Mouse (Mus musculus): ENCODE data around the gene Lhx5.
A peak's percentile ranks its signal among the peaks of the same experiment; 100 is the strongest.

Gene Lhx5

DNA sequence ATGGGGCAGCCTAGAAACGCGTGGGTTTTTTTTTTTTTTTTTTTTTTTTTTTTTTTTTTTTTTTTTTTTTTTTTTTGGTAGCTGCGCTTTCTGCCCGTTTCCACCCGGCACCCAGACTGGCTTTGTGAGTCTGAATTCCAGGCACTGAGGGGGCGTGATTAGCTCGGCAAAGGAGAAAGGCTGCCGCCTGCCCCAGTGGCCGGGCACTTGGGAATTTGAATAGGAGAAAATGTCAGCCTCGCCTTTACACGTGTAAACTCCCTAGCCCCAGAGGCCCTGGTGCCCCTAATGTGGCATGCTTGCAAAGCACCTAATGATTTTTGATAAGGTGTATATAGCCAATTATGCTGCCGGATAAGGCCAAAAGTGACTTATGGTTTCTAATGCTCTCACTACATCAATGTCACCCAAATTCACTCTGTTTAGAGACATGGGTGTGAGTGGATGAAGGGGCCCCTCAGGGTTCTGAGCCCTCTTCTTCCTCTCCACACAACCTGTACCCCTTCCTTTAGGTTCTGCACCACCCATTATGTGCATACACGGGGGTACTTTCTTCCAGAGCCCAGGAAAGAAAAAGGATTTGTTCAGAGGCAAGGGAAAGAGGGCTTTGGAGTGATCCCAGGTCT is 1.7 kb downstream of the Lhx5 start:
- DNase-seq: no peak

- DNase-seq: no peak
These were observed 2.8 kb downstream of the Lhx5 start for GRCm38 (mm10) chr5:120434231-120434735.

DNA sequence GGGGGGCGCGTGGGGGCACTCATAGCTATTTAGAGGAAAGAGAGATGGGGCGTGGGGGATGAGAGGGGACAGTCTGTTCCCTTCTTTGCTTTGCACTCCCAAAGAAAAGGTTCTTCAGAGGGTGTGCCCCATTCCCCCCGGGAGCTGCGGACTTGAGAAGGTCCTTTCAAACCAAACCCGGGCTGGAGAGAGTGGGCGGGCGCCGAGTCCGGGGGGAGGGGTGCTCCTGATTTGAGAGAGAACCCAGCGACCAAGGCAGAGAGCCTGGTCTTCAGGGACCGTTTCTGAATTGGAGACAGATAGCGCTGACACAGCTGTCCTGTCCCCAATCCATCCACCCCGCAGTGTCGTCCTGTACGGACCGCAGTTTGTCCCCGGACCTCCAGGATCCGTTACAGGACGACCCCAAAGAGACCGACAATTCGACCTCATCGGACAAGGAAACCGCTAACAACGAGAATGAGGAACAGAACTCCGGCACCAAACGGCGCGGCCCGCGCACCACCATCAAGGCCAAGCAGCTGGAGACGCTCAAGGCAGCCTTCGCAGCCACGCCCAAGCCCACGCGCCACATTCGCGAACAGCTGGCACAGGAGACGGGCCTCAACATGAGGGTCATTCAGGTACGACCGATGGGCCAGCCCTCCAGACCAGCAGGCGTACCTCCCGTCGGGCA is 3.6 kb downstream of the Lhx5 start:
- no peak for DNase-seq

GRCm38 (mm10) chr5:120435731-120436501 is 4.4 kb downstream of the Lhx5 start:
- peak; percentile 25 for DNase-seq

- DNase-seq: no peak
These were observed 5.5 kb downstream of the Lhx5 start for GRCm38 (mm10) chr5:120436885-120437495.

GRCm38 (mm10) chr5:120437539-120437938 is 6.0 kb downstream of the Lhx5 start:
- DNase-seq: no peak

GRCm38 (mm10) chr5:120437986-120438385 is 6.5 kb downstream of the Lhx5 start:
- DNase-seq: no peak

DNA sequence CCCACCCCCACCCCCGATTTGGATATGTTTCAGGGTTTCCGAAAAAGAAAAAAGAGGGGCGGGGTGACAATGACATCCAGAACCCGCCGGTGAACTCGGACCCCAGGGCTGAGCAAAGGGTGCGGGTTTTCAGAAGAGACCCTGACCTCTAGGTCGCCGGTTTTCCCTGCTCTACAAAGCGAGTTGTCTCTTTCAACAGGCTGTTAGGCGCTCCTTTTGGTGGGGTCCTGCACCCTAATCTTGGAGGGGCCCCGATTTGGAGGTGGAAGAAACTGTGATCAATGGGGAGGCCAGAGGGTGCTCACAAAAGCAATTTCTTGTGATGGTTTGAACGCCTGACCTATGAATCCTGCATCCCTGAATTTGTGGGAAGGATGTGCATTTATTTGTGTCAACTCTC is 7.0 kb downstream of the Lhx5 start:
- no peak for DNase-seq

- no peak for DNase-seq
These were observed 7.7 kb downstream of the Lhx5 start for GRCm38 (mm10) chr5:120438991-120439710.

DNA sequence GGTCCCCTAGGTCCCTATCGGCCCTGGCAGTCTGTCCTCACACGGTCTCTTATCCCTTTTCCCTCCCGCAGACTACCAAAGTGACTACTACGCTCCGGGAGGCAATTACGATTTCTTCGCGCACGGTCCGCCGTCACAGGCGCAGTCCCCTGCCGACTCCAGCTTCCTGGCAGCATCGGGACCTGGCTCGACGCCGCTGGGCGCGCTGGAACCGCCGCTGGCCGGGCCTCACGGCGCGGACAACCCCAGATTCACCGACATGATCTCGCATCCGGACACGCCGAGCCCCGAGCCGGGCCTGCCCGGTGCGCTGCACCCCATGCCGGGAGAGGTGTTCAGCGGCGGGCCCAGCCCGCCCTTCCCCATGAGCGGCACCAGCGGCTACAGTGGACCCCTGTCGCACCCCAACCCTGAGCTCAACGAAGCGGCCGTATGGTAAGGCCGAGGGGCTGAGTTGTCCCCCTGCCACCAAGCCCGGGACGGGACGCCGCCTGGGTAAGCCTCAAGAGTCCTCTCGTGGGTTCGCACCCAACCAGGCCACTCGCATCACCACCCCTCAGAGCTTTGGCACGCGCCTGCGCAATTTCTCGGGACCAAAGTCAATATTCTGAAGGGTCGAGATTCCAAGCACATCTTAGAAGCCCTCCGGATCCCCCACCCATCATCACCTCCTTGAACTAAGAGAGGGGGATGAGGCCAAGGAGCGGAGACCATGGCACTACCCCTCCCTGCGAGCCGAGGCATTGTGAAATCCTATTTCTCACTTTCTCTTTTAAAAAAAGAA is 8.6 kb downstream of the Lhx5 start:
- DNase-seq: no peak

GRCm38 (mm10) chr5:120440733-120441132 is 9.2 kb downstream of the Lhx5 start:
- peak; percentile 90 for DNase-seq

DNA sequence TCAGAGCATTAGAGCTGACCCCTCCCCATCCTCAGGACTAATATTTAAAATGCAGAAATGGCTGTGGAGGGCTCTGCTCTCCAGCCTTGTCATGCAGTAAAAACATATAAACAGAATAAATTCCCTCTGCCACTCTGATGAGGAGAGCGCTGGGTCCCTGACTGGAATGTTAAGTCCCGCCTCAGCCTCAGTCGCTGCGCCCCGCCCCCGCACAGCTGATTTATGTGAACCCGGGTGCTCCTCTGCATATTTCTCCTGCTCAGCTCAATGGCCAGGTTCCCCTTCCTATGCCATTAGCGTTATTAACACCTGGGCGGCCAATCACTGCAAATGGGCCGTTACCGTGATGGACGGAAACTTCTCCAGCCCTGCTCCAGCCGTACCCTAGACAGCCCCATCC is 15.8 kb downstream of the Lhx5 start:
- peak; percentile 56 for DNase-seq

DNA sequence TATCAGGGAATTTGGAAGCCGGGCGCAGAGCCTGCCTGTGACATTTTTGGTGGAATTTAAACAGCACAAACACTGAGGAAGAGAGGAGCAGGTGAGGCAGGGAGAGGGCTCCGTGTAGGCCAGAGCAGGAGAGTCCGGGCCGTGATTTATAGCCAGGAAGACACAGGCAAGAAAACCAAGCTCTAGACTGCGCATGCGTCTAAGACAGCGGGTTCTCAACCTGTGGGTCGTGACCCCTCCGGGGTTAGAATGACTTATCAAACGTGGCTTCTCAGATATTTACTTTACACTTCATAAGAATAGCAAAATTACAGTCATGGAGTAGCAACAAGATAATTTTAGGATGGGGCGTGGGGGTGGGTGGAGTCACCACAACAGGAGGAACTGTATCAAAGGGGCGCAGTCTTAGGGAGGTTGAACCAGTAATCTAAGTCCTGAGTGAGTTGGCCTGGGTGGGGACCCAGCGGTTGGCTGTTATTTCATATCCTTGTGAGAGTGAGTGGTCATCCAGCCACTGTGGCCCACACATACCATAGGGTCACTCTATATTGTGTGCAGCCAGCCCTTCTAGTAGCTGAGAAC is 23.3 kb downstream of the Lhx5 start:
- DNase-seq: no peak

DNA sequence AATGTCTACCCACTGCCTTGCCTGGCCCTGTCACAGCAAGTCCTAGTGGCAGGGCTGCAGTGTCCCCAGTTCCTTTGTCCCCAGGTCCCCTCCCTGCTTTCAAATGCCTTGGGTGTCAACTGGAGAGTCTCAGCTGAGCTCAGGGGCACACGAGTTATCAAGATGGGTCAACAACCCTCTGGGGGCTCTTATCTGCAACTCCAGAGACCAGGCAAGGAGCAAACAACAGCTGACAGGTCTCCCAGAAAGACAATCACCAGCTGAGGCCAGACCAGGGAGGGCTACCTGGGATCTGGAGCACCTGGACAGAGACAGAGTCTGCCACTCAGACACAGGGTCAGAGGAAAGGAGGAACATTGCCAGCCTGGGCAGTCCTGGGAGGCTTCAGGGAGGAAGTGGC is 24.8 kb downstream of the Lhx5 start:
- no peak for DNase-seq

DNA sequence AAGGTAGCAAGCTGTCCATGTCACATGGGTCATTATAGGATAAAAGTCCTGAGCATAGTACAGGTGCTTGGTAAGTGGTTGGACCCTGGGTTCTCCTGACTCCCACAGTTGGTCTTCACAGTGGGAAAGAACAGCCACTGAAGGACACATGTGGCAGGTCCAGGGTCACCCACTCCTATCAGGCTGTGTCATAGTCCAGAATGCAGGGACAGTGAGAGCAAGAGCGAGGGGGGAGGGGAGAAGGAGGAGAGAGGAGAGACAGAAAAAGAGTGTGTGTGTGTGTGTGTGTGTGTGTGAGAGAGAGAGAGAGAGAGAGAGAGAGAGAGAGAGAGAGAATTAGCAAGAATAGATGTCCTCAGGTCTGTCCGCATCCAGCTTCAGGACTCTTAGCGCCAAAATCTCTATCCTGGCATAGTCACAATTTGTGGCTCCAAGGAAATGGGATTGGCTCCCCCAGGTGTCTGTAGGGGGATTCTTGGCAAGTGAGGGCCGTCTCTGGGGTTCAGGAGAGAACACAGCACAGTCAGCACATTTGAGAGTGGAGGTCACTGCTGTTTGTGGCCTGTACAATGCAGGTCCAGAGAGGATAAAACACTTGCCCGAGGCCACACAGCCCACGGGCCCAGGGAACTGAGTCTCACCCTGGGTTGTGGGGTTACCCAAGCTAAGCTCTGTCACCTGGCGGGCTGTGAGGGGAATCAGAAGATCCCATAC is 25.5 kb downstream of the Lhx5 start:
- no peak for DNase-seq

DNA sequence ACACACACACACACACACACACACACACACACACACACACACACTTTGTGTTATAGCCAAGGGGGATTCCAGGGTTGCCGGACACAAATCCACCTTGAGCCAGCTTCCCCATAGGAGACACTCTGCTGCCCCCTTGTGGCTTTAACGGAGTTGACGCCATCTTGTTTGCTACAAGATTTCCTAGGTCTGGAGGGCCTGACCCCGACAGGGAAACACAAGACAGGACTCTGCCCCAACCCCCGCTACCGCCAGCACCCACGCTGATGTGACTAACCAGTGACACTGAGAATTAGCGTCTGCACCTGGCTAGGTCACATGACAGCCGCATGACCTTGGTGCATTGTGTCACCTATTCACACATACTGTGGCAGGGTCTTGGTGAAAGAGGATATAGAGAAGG is 26.1 kb downstream of the Lhx5 start:
- DNase-seq: peak; percentile 62

DNA sequence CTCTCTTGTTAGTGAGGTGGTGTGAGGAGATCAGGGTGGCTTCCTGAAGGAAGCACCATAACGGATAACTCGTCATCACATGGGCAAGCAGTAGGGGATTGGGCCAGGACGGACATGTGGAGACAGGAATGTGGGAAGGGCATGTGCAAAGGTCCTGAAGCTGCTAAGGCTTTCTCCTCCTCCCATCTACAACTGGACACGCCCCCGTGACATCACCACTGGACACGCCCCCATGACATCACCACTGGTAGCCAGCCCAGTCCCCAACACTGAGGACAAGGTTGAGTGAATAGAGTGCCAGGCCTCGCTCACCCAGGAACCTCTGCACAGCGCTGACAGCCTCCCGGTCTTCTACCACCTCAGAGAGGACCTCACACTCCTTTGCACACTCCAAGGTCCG is 27.6 kb downstream of the Lhx5 start:
- no peak for DNase-seq

DNA sequence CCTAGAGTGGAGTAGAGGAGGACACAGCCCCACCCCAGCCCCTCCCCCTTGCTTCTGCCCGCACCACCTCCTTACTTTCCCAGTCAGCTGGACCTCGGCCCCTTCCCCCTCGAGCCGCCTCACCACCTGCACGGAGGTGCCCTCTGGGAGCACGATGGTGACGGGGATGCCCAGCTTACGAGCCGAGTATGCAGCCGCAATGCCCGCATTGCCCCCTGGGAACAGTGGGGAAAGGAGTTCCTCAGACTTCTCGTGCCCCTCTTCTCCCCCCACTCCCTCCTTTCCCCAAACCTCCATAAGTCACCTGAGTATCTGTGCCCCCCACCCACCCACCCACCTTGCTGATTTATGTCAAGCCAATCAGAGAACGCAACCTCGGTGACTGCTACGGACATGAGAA is 30.4 kb downstream of the Lhx5 start:
- no peak for DNase-seq

DNA sequence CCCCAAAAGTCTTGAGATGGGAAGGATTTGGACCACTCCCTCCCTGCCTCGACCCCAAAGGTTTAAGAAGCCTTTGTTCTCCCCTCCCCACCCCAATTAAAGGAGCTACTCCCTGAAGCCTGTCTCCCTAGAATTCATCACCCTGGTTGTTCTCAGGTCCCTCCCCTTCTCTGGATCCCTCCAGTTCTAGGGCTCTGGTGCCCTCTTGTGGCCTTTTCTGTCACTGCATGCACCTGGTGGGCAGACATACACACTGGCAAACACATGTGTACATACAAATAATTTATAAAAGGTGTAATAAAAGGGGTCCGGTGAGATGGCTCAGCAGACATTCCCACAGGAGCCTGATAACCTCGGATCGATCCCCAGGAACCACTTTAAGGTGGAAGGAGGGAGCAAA is 32.8 kb downstream of the Lhx5 start:
- no peak for DNase-seq

DNA sequence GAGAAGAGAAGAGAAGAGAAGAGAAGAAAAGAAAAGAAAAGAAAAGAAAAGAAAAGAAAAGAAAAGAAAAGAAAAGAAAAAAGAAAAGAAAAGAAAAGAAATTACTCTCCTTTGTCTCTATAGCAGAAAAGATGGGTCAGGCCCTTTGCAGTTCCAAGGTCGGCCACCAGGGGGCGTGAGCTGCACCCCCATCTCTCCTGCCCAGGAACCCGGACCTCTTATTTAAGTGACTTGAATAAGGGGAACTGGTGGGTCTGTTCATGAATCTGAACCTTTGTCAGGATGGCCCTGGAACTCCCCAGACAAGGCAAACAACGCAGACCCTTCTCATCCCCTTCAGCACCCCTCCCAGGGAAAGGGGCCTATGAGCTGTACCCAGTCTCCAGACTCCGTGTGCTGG is 33.6 kb downstream of the Lhx5 start:
- DNase-seq: peak; percentile 56

DNA sequence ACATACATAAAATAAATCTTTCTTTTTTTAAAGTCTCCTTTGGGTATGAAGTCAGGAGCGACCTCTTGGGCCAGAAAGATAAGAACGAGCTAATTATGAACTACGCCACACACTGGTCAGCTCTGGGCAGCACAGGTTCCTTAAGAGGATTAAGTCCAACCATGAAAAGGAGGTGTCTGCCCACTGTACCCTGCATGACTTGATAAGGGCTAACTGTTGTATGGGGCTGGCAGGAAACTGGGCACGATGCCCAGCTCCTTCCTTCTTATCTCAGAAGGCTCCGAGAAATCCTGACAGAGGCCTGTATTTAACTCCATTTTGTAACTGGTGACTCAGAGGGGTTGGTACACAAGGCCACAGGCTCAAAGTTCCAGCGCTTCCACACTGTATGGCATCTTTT is 34.4 kb downstream of the Lhx5 start:
- no peak for DNase-seq
